Mouse (Mus musculus) heart, embryonic 14.5 days (tissue): ENCODE data around the gene Parvb. TPM values are rescaled to one million over a fixed set of nuclear protein-coding genes. Genes with fewer than 3 reads are reported as not detected.
A peak's percentile ranks its signal among the peaks of the same experiment; 100 is the strongest.

Experiments used
- ATAC-seq: fragments of 200-750 bp; cut with Nextera tagmentation; 2 replicates; pipeline ENCODE4 v1.8.0; 2017; ENCODE audit warnings: low read depth, moderate TSS enrichment; ENCODE audit not compliant: insufficient number of reproducible peaks, insufficient read depth, low FRiP score
- H3K27ac ChIP-seq, 2 experiments: fragments of 200-500 bp in 1 of 2; fragments of 300-500 bp in 1 of 2; sonication (generic) in 1 of 2; replicated peaks in 1 of 2; 2 replicates each; pipeline ENCODE4 v1.5.1; 2012 to 2014; ENCODE audit warnings: low read depth in 2 of 2, low read length in 2 of 2, control low read depth in 1 of 2, mild to moderate bottlenecking in 1 of 2, mixed read lengths in 1 of 2; ENCODE audit not compliant: control insufficient read depth in 1 of 2, insufficient read depth in 1 of 2
- H3K27me3 ChIP-seq: fragments of 300-500 bp; sonication (generic); 2 replicates; pipeline ENCODE4 v1.6.1; 2014; ENCODE audit warnings: mild to moderate bottlenecking, low read length, control low read depth; ENCODE audit not compliant: control insufficient read depth, insufficient read depth
- H3K36me3 ChIP-seq: fragments of 300-500 bp; sonication (generic); 2 replicates; pipeline ENCODE4 v1.6.1; 2014; ENCODE audit warnings: mild to moderate bottlenecking, control low read depth, low read length, mixed read lengths; ENCODE audit not compliant: control insufficient read depth, insufficient read depth
- H3K4me1 ChIP-seq, 2 experiments: fragments of 200-500 bp in 1 of 2; fragments of 300-500 bp in 1 of 2; sonication (generic) in 1 of 2; 2 replicates each; pipeline ENCODE4 v1.6.1; 2012 to 2014; ENCODE audit warnings: low read length in 2 of 2, control low read depth in 1 of 2, mixed read lengths in 1 of 2; ENCODE audit not compliant: control insufficient read depth in 2 of 2, insufficient read depth in 2 of 2
- H3K4me2 ChIP-seq: fragments of 300-500 bp; sonication (generic); 2 replicates; pipeline ENCODE4 v1.6.1; 2014; ENCODE audit warnings: mild to moderate bottlenecking, low read length
- H3K4me3 ChIP-seq, 2 experiments: fragments of 200-500 bp in 1 of 2; fragments of 300-500 bp in 1 of 2; sonication (generic) in 1 of 2; 2 replicates each; pipeline ENCODE4 v1.5.1; 2012 to 2014; ENCODE audit warnings: low read length in 2 of 2, mild to moderate bottlenecking in 2 of 2, control low read depth in 1 of 2, low read depth in 1 of 2, moderate library complexity in 1 of 2; ENCODE audit not compliant: control insufficient read depth in 1 of 2, insufficient read depth in 1 of 2
- H3K9ac ChIP-seq: fragments of 300-500 bp; sonication (generic); 2 replicates; pipeline ENCODE4 v1.6.1; 2014; ENCODE audit warnings: mild to moderate bottlenecking, low read length
- H3K9me3 ChIP-seq: fragments of 300-500 bp; sonication (generic); 2 replicates; pipeline ENCODE4 v1.6.1; 2016; ENCODE audit warnings: low read length, control low read depth; ENCODE audit not compliant: control insufficient read depth
- WGBS: fragments of 180-500 bp; shearing (Covaris S2); extraction: QIAGEN DNeasy Blood & Tissue Kit; methylation state at CpG from one replicate; pipeline ENCODE4 v1.1.7; 2014; 5-methylcytosine and 5-hydroxymethylcytosine counted together
- polyA plus RNA-seq: library from polyadenylated mRNA; unstranded; fragments of >200 nt; fragmentation: Nextera tagmentation; extraction: Ambion mirVana; gene quantifications from 2 replicates; pipeline ENCODE4 v1.2.1, GENCODE M21; 2014

Parvb gene
- polyA plus RNA-seq, 1 experiment from 2014 or later = 18.5 TPM

DNA sequence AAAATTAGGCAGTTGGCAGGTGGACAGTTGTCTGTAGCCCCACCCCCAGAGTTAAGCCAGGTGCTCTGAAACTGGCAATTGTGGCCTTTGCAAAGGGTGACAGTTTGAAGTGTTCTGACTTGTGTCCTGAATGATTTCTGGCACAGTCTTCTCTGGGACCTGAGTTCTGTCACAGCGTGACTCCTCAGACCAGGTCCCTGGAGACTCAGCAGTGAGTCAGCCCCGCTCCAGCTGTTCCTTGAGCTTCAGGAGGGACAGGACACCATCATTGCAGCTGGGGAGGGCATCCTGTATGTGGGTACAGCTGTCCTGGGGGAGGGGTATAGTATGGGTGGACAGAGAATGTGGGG, 19.1 kb upstream of the Parvb start:
- H3K9me3 ChIP-seq = no peaks in the 10 kb centered on the region
- H3K9ac ChIP-seq = no peak overlapping the region
- 0 out of 2 replicates have a peak, but pooled peaks have one; percentile 17 for ATAC-seq
- peak overlapping the region in 1 of 2 experiments; percentile 1; a peak in 1 of 4 replicates for H3K27ac ChIP-seq
- no peaks in the 10 kb centered on the region for H3K27me3 ChIP-seq
- no peak overlapping the region for H3K4me2 ChIP-seq
- no peak overlapping the region for H3K4me3 ChIP-seq
- WGBS = 32% methylated on average over 2 of the region's 2 CpGs
- H3K4me1 ChIP-seq = peaks cover 20 to 33% of the 10 kb centered on the region in 2 experiments
- peaks cover 64% of the 10 kb centered on the region for H3K36me3 ChIP-seq

DNA sequence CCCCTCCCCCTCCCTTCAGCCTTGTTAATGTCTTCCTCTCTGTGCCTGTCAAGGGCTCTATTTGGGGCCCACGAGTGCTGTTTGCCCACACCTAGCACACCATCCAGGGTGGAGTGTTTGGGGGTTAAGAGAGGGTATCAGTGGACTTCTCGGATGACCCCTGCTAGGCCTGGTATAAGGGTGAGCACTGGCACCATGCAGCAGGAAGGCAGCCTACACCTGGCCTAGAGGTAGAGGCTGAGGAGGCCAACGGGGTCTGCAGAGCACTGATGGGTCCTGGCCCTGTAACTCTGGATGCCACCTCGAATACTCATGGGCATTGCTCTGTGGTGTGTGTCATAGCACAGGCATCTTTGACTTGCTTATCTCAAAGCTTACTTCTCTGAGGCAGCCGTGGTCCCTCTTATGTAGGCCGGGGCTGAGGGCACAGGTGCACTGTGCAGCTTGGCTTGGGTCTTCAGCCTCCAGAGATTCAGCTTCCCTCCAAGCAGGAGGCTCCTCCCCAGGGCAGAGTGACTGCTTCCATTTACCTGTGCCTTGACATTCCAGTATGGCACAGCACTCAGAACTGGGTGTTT, 18.6 kb upstream of the Parvb start:
- 63% methylated on average over 6 of the region's 6 CpGs for WGBS
- no peak overlapping the region for H3K9ac ChIP-seq
- H3K9me3 ChIP-seq = no peaks in the 10 kb centered on the region
- H3K27me3 ChIP-seq = no peaks in the 10 kb centered on the region
- ATAC-seq = no peak
- H3K4me2 ChIP-seq = no peak overlapping the region
- H3K4me1 ChIP-seq = peaks cover 20 to 36% of the 10 kb centered on the region in 2 experiments
- no peak overlapping the region for H3K4me3 ChIP-seq
- peaks cover 59% of the 10 kb centered on the region for H3K36me3 ChIP-seq
- no peak overlapping the region for H3K27ac ChIP-seq

DNA sequence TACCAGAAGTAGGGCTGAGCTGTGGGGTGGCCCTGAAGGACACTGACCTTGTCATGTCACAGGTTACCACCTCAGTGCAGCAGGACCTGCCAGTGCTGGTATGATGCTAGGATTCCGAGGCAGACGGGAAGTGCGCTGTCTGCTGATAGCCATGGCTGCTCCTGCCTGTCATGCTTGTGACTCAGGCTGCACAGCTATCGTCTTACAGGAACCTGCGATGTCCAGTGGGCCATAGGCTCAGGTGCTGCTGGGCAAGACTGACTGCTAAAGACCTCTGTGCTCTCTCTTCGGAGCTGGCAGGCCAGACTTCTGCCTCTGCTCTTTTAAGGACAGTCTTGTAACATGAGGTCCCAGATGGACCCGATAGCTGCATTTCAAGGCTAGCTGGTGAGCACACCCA, 17.4 kb upstream of the Parvb start:
- Histone ChIP-seq H3K9me3 (no peaks in the 10 kb centered on the region), H3K4me1 (peaks cover 29 to 48% of the 10 kb centered on the region in 2 experiments), H3K4me3 (no peak overlapping the region), H3K4me2 (no peak overlapping the region), H3K9ac (no peak overlapping the region), H3K27ac (no peak overlapping the region), H3K36me3 (peaks cover 47% of the 10 kb centered on the region), H3K27me3 (no peaks in the 10 kb centered on the region)
- WGBS = 74% methylated on average over 7 of the region's 7 CpGs
- ATAC-seq = no peak

DNA sequence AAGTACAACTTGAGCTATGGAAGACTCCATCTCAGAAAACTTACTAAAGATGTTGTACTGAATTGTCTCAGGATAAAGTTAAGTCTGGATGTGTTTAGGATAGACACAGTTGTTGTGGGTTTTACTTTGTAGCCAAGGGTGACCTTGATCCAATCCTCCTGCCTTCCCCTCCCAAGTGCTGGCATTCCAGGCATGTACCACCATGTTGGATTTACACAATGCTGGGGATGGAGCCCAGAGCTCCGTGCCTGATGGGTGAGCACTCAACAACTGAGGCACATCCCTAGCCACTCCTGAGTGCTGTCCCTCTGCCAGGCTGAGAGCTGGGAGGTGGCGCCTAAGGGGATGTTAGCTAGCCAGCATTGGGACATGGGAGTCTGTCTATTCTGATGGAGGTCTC, 16.6 kb upstream of the Parvb start:
- 76% methylated on average over 2 of the region's 2 CpGs for WGBS
- Histone ChIP-seq H3K27ac (no peak overlapping the region), H3K36me3 (peaks cover 39% of the 10 kb centered on the region), H3K4me1 (peaks cover 29 to 49% of the 10 kb centered on the region in 2 experiments), H3K27me3 (no peaks in the 10 kb centered on the region), H3K9ac (no peak overlapping the region), H3K9me3 (no peaks in the 10 kb centered on the region), H3K4me2 (no peak overlapping the region), H3K4me3 (no peak overlapping the region)
- no peak for ATAC-seq

DNA sequence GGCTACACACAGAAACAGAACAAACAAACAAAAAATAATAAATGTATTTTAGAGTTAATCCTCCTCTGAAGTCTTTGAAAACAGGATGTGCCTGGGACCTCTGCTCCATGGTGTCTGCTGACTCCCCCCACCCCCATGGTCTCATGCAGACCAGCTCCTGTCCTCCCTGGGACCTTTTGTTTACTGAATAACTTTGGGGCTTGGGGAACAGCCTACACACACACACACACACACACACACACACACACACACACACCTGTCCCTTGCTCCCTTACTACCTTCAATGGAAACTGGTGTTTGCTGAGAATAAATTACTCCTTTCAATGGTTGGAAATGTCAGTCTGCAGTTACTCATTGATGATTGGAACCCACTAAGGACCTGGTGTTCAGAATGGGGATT, 15.8 kb upstream of the Parvb start:
- no peak for ATAC-seq

DNA sequence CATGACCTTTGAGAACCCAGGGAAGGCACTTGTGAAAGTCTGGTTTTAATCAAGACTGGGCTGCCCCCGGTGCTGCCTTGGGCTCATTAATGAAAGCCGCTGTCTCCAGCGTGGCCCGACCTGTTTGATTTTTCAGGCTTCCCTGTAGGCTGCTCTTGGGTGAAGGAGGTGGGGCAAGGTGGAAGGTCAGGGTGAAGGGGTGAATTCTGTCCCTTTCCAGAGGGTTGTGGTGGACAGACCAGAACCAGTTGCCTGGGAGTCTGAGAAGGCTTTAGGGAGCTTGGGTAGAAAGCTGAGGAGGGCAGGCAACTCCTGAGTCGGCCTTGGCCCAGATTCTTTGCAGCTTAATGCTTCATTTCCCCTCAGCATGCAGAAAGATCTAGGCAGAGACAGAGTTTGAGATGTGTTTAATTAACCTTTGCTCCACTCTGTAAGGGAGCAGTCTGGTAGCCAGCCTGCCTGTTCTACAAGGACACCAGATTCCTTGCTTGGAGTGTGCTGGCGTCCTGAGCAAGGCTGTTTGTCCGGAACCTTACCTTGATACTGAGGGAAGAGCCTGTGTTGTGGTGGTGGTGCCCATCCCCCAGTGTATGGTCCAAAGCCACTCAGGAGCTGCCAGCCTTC, 15.3 kb upstream of the Parvb start:
- ATAC-seq = no peak

More for the DNA sequence above, 15.8 kb upstream of the Parvb start:
- Histone ChIP-seq H3K9me3 (no peaks in the 10 kb centered on the region), H3K36me3 (peaks cover 32% of the 10 kb centered on the region), H3K27me3 (no peaks in the 10 kb centered on the region), H3K4me2 (no peak overlapping the region), H3K27ac (no peak overlapping the region), H3K4me3 (no peak overlapping the region), H3K9ac (no peak overlapping the region), H3K4me1 (peaks cover 29 to 49% of the 10 kb centered on the region in 2 experiments)

GRCm38 (mm10) chr15:84217969-84218782, 13.7 kb upstream of the Parvb start:
- H3K36me3 ChIP-seq = peaks cover 21% of the 10 kb centered on the region
- 39% methylated on average over 23 of the region's 23 CpGs for WGBS
- ATAC-seq = no peak
- H3K4me2 ChIP-seq = peak overlapping the region; percentile 17; the same call in 1 of the 2 replicates
- peaks cover 21 to 40% of the 10 kb centered on the region in 2 experiments for H3K4me1 ChIP-seq
- H3K9me3 ChIP-seq = no peaks in the 10 kb centered on the region
- no peaks in the 10 kb centered on the region for H3K27me3 ChIP-seq
- H3K9ac ChIP-seq = peak overlapping the region; percentile 21; the same call in 1 of the 2 replicates
- H3K4me3 ChIP-seq = no peak overlapping the region
- peak overlapping the region; percentile 45 to 77; a peak in 3 of 4 replicates for H3K27ac ChIP-seq

More for the DNA sequence above, 15.3 kb upstream of the Parvb start:
- peaks cover 29 to 49% of the 10 kb centered on the region in 2 experiments for H3K4me1 ChIP-seq
- no peak overlapping the region for H3K27ac ChIP-seq
- H3K9me3 ChIP-seq = no peaks in the 10 kb centered on the region
- H3K4me3 ChIP-seq = no peak overlapping the region
- no peaks in the 10 kb centered on the region for H3K27me3 ChIP-seq
- H3K36me3 ChIP-seq = peaks cover 26% of the 10 kb centered on the region
- H3K9ac ChIP-seq = no peak overlapping the region
- no peak overlapping the region for H3K4me2 ChIP-seq
- 43% methylated on average over 7 of the region's 7 CpGs for WGBS
